Mouse (Mus musculus): Measurements from ENCODE around the gene Sorbs1.

The Sorbs1 gene

DNA sequence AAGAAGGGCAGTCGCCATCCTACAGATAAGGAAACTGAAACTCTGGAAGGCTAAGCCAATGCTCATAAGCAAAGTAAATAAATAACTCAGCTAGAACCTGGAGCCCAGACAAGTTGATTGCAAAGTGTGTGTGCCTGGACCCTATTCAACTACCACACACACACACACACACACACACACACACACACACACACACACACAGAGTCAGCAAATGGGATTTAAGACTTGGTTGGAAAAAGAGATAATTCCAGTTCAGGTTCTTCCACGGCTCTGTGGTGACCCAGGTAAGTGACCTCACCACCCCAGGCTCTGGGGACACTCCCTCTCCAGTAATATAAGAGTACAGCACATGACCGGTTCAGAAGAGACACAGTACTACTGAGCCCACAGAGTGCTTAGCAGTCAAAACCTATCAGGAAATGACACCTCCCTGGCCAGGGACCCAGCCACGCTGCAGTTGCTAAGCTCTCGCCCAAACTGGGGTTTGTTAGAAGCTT lies 36.1 kb downstream of the Sorbs1 start:
- DNase-seq (ENCODE audit: low spot score in 2 of 2): no peak

DNA sequence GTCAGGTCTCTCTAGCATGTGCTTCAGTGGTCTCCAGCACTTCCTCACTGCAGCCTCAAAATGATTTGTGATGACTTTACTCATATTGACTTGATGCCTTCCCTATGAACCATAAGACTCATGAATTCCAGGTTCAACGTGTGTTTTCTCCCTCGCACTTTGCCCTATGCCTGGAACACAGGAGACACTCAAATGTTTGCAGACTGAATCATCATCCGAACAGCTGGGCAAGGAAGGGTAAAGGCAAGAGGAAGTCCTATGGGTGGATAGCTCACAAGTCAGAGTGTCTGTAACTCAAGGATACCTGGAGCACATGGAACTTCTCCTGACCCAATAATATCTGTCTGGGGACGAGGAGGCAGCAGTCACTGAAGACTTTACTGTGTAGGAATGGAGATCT lies 37.1 kb downstream of the Sorbs1 start:
- DNase-seq (ENCODE audit: low spot score in 2 of 2): no peak

DNA sequence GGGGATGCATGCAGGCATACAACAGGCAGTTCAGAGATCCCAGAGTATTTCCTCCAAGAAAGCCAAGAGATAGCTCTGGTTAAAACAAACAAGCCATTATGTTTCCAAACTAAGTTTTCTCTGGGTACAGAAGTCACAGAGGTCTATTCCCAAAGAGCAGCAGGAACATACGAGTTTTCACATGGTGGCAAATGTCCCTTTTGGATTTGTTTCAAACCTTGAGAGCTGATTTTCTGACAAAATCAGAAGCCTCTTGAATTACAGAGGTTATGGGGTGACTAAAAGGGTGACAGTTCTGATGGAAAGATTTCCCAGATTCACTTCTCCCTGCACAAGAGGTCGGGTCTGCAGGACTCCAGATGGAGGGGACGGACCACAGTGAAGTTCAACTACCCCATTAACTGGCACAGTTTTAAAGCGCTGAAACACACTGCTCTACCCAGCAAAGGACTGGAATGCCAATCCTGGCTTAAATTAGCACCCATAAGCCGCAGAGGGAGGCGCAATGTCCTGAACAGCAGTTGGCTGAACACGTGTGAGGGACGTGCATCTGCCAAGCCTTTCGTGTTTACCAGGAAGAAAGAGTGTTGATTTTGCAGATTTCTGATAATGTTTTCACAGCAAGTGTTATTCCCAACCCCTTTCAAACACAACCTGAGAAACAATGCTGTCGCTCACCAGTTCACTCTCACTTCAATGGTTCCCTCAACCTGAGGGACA lies 41.9 kb downstream of the Sorbs1 start:
- no peak for DNase-seq (ENCODE audit: low spot score in 2 of 2)

DNA sequence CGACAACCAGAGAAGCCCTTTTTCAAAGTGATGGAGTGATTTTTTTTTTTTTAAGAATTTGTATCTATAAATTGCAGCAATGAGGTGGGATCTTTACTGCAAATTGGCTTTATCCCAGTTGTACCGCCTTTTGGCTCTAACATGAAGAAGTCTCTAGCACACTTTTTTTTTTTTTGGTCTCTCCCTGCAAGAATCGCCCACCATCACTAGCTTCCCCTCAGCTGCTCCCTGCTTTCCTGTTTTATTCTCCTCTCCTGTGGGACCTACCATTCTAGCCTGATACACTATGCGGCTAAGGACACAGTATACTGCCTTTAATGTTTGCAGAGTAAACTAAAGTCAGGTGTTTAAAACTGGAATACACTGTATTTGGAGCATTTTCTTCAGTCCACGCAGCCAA lies 43.8 kb downstream of the Sorbs1 start:
- DNase-seq (ENCODE audit: low spot score in 2 of 2): no peak

DNA sequence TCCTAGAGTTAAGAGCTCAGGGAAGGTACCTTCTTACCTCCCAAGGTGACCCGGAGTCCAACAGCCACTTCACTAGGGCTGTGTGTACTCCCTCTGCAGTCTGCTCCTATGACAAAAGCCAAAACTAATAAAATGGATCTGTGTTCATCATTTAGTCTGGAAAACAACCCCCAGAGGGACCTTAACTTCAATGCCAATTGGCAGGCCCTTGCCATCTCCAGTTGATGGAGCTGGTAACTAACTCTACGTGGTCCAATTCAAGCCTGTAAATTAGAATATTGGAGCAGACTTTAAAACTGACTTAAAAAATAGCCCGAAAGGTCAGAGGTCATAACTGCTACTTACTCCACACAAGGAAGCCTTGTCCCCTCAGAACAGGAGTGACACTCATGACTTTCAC lies 45.3 kb downstream of the Sorbs1 start:
- DNase-seq (ENCODE audit: low spot score in 2 of 2): no peak

DNA sequence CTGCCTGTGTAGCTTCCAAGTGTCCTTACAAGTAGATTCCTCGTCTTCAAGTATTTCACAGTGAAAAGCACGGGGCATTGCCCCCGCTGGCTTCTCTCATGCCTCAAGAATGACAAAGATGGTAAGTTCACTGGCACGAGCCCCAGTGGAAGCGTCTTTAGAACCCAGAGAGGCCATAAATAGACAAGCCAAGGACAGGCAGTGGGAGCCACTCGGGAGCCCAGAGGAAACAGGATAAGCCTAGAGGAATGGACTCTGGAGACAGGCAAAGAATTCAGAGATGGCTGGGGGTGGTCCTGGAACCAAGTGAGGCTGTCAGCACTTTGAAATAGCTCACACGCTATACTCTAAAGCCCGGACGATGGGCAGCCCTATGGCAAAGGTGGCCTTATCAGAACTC lies 45.8 kb downstream of the Sorbs1 start:
- DNase-seq (ENCODE audit: low spot score in 2 of 2): no peak

DNA sequence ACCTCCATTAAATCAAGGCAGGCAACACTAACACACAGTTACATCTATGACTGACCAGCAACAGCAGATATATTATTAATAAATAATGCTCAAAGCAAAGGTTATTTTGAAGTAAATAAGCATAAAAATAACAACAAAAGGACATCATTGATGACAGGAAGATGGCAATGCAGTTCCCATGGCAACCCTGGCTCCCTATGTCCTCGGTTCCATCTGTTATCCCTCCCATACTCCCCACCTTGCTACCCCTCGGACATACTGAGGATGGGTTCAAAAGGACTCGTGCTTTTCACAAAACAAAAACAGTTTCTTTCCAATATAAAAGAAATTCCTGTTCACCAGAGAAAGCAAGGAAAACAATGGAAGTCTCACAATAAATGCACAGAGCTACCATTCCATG lies 48.2 kb downstream of the Sorbs1 start:
- no peak for DNase-seq (ENCODE audit: low spot score in 2 of 2)

DNA sequence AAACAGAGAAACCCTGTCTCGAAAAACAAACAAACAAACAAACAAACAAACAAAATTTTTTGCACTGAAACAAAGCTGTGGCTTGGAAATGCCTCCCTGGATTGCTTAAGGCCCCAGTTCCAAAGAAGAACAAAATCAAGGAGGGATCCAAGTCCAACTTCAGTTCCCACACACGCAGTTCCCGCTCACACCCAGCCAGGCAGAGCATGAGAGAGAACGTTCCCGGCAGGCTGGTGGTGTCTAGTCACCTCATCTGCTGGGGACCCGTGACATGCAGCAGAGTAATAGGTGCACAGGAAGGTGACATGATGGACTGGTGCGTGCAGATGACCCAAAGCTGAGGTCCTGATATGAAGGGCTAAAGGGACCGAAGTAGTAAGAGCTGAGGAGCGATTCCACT lies 49.2 kb downstream of the Sorbs1 start:
- DNase-seq (ENCODE audit: low spot score in 2 of 2): no peak

DNA sequence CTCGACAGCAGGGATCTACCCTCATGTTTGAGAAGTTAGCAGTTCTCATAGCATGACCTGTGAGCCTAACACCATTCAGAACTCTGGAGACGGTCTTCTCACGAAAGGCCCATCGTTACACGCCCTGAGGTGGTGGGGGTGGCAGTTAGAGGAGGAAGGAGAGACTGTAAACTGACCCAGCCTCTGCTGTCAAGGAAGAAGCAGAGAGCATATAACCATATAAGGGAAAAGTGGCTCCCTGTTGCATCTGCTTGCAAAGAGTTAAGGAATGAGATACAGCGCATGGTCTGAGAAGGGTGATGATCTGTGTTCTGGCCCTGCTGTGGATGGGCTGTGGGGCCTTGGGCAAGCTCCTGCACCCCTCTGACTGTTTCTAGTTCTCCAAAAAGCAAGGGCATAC lies 50.7 kb downstream of the Sorbs1 start:
- DNase-seq (ENCODE audit: low spot score in 2 of 2): no peak

DNA sequence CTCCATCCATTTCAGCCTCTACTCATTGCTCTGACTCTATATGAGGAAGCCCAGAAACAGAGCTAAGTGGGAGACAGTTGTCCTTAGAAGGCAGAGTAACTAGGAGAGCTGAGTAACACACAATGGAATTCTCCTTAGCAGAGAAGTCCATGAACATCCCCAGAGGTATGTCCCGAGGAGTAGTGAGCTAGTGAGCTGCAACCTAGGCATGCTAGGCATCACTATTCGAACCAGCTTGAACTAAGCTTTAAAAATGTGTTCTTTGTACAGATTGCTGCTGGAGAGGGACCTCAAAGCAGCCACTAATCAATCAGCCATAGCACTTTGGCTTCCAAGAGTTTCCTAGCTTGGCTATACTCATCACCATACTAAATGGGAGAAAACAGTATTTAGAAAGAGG lies 51.1 kb downstream of the Sorbs1 start:
- no peak for DNase-seq (ENCODE audit: low spot score in 2 of 2)

DNA sequence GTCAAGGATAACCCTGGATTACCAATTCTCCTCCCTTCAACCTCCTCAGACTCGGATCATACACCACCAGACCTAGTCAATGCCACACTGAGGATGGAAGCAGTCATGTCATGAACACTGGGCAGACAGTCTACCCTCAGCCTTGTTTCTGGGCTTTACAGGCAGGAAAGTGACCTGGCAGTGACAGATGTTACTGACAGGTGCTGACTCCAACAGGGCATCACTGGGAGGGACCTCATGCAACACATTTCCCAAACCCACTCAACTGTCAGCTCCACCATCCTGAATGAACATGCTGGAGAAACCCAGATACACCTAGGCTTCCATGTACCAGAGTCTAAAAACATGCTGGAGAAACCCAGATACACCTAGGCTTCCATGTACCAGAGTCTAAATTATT lies 51.9 kb downstream of the Sorbs1 start:
- no peak for DNase-seq (ENCODE audit: low spot score in 2 of 2)

DNA sequence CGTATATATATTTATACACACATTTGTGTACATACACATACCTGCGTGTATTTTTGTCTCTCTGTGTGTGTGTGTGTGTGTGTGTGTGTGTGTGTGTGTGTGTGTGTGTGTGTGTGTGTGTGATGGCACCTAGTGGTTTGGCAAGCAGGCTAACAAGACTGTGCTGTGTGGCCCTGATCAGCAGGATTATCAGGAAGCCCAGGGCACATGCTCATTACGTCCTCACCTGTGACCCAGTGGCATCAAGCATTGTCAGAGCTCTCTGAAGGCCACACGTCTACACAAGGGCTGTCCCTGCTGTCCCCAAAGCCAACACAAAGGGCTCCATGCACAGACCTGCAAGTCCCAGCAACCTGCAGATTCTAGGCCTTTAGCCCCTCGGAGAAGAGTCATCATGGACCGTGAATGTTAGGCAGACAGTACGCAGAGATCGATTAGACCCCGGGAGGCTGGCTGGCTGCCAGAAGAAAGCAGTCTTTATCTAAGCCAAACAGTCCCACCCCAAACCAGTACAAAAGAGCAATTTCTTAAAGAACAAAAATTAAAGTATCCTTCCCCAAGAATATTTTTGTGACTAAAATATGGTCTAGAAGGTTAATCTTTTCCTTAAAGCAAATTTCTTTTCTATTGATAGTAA lies 52.6 kb downstream of the Sorbs1 start:
- no peak for DNase-seq (ENCODE audit: low spot score in 2 of 2)

DNA sequence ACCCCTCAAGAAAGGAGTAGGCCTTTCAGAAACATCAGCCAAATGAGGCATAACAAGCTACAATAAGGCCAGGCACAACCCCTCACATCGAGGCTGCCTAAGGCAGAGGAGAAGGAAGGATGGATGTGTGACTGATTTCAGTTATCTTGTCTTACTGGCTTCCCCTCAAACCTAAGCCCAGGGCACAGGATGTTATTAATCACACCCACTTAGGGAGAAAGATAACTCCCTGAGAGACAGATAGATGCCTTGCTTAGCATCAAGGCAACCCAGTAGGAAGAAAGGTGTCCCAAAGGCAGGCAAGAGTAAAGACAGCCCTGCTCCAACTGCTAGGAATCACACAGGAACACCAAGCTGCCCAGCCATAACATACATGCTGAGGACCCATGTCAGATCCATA lies 54.2 kb downstream of the Sorbs1 start:
- DNase-seq (ENCODE audit: low spot score in 2 of 2): no peak

DNA sequence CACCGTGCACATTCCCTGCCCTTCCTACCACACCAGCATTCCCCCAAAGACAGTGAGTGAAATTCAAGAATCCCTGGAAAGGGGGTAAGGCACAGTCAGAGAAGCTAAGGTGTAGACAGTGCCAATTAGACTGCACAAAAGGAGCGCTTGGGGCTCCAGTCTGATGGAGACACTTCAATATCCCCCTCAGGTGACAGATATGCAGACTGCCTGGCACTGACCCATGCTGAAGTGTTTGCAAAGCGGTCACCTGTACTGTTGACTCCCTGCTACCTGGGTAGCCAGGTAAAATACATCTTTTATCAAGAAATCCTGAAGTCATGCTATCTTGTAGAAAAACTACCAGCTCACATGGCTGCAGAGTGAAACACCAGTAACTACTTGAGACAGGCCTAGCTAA lies 54.8 kb downstream of the Sorbs1 start:
- no peak for DNase-seq (ENCODE audit: low spot score in 2 of 2)

DNA sequence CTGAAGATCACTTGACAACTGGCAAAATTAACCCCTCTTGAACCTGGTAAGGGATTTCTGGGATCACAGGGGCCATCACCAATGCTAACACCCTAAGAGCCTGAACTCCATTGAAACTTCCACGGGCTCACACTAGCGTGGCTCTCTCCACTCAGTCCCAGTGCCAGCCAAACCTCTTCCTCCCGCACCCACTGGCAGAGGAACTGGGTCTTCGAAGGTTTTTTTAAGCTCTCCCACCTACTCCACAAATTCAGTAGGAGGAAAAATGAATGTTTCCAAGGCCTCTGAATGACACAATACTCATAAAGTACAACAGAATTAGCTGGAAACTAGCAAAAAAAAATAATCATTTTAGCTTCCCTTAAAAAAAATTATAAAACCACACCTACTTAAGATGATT lies 58.3 kb downstream of the Sorbs1 start:
- no peak for DNase-seq (ENCODE audit: low spot score in 2 of 2)

DNA sequence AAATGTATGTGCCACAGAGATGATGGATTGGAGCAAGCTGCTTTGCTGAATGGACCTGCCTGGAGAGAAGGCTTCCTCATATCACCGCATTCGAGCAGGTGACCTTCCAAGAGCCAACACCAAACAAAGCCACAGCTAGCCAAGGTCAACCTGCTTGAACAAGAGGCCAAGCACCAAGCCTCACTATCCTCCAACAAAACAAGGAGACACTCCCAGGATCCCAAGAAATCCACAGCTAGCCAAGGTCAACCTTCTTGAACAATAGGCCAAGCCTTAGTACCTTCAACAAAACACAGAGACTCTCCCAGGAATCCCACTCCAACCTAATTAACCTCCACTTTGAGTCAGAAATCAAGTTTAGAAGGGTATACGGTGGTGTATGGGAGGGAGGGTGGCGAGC lies 59.5 kb downstream of the Sorbs1 start:
- no peak for DNase-seq (ENCODE audit: low spot score in 2 of 2)

DNA sequence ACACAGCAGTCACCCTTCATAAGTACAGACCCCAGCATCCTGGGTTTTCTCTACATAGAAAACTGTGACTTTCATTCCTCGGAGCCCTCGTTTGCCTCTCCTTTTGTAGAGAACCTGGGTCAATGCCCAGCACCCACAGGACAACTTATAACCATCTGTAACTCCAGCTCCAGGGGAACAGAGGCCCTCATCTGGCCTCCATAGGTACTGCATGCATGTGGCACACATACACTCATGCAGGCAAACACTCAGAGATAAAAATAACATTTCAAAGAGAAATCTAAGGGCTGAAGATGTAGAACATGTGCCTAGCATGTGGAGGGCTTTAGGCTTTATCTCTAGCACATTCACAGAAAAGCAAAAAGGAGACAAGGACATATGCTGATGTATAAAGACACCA lies 61.4 kb downstream of the Sorbs1 start:
- DNase-seq (ENCODE audit: low spot score in 2 of 2): no peak

DNA sequence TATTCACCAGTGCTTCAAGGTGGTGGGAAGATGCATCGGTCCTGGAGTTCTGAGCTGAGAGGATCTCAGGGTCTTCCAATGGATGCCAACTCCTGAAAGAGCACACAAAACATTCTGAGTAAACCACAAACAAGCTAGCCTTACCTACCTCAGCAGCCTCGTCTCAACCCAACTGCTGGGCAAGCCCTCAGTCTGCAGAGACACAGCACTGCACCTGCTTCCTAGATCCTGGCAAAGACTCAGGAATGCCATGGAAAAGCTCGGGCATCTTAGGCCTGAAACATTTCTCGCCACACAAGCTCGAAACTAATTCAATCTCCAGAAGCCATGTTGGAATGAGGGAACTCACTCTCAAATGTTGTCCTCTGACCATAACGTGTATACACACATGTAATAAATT lies 62.3 kb downstream of the Sorbs1 start:
- DNase-seq (ENCODE audit: low spot score in 2 of 2): no peak

DNA sequence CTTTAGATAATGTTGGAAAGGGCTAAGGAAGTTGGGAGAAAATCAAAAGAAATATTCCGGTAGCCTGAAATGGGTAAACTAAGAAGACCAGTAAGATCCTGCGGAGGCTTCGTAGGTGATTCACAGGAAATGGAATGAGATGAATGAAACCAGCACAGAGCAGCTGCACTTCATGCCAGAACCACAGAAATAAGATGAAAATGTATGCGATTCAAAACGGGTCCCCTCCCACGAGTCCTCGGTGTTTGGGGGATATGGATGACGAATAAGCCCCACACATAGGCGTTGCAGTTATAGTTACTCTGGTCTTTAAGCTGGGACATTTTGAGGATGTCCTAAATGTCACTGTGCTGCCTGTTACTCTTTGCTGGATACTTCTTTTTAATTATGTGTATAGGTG lies 67.1 kb downstream of the Sorbs1 start:
- no peak for DNase-seq (ENCODE audit: low spot score in 2 of 2)

DNA sequence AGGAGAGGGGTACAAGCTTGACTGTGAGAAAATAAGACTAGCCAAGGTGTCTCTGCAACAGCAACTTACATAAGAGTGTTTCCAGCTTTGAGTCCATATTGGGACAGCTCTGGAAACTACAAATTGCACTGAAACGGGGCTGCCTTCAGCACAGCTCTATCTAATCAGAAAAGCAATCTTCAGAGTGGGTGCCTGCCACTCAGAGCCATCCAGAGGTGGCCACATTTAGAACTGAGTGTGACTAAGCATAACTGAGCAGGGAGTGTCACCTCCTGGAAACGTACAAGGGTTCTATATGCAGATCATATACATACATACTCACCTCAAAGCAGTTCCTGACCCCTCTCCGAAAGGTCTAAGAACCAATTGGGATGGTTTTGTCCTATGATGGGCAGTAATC lies 71.2 kb downstream of the Sorbs1 start:
- no peak for DNase-seq (ENCODE audit: low spot score in 2 of 2)

DNA sequence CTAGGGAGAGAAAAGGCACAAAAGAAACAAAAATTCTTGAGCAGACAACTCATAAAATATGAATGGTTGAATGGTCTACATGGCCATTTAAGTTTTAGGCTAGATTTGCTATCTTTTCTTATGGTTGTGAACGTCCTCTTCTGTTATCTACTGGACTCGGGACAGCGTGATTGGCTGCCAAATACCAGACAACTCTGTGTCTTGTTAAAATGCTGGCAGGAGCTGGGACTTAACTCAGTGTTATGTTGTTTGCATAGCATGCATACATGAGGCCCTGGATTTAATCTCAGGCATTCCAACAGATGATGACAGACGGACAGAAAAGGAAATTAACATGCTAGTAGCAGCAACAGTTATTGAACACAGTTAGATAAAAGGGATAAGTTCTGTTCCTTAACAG lies 72.6 kb downstream of the Sorbs1 start:
- DNase-seq (ENCODE audit: low spot score in 2 of 2): no peak

DNA sequence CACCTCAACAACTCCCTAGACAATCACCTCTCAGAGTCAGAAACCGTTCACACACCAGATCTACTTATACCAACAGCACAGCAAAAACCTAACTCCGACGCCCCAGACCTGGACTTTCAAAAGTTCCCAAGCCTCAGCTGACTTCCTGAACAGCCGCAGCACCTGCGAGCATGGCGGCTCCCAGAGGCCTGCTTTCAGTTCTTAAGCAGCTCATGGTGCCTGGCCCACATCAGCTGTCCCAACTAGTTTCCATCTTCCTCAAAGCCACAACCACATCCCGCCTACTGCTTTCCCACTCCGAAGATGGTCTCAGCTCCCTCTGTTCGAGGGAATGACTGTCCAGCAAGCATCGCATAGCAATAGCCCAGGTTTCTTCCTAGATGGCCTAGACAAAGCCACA lies 74.7 kb downstream of the Sorbs1 start:
- DNase-seq (ENCODE audit: low spot score in 2 of 2): no peak

DNA sequence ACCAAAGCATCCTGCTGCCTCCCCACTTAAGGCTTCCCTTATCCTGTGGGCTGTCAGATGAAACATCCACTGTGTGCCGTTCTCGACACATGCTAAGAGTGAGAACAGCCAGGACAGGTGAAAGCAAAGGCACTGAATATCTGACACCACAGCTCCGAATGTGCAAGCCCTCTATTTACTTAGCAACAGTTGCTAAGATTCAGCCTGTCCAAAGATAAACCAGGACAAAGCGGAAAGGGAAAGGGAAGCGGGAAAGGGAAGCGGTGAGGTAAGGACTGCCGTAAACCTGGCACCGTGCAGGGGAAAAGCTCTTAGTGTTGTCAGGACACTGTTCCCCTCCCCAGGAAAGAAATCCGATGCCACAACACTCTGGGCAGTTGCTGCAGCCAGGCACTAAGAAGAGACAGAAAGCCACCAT lies 75.9 kb downstream of the Sorbs1 start:
- DNase-seq (ENCODE audit: low spot score in 2 of 2): no peak

Measured in spleen, postnatal 14 days (tissue).